Mouse (Mus musculus) intestine, embryonic 16.5 days (tissue): ENCODE results near the gene Syne4. TPM values are rescaled to one million over a fixed set of nuclear protein-coding genes. Genes with fewer than 3 reads are reported as not detected.

Source experiments
- ATAC-seq: fragments of 200-750 bp; cut with Nextera tagmentation; 2 replicates; pipeline ENCODE4 v1.8.0; 2017; ENCODE audit warnings: moderate TSS enrichment, moderate library complexity
- H3K27ac ChIP-seq: fragments of 300-500 bp; sonication (generic); 2 replicates; pipeline ENCODE4 v1.5.1; 2014; ENCODE audit warnings: mild to moderate bottlenecking, low read length
- H3K27me3 ChIP-seq: fragments of 300-500 bp; sonication (generic); replicated peaks from 2 replicates; pipeline ENCODE4 v1.6.1; 2014; ENCODE audit warnings: low read length, control low read depth, mixed read lengths; ENCODE audit not compliant: control insufficient read depth, insufficient read depth
- H3K36me3 ChIP-seq: fragments of 300-500 bp; sonication (generic); 2 replicates; pipeline ENCODE4 v1.6.1; 2014; ENCODE audit warnings: low read length, control low read depth; ENCODE audit not compliant: control insufficient read depth, insufficient read depth
- H3K4me1 ChIP-seq: fragments of 300-500 bp; sonication (generic); 2 replicates; pipeline ENCODE4 v1.6.1; 2014; ENCODE audit warnings: low read length, control low read depth, mixed read lengths; ENCODE audit not compliant: control insufficient read depth, insufficient read depth
- H3K4me2 ChIP-seq: fragments of 300-500 bp; sonication (generic); 2 replicates; pipeline ENCODE4 v1.6.1; 2014; ENCODE audit warnings: low read depth, low read length, control low read depth
- H3K4me3 ChIP-seq: fragments of 300-500 bp; sonication (generic); 2 replicates; pipeline ENCODE4 v1.5.1; 2014; ENCODE audit warnings: mild to moderate bottlenecking, low read length
- H3K9ac ChIP-seq: fragments of 300-500 bp; sonication (generic); 2 replicates; pipeline ENCODE4 v1.6.1; 2014; ENCODE audit warnings: low read depth, low read length
- H3K9me3 ChIP-seq: fragments of 300-500 bp; sonication (generic); 2 replicates; pipeline ENCODE4 v1.6.1; 2016; ENCODE audit warnings: low read length, control low read depth; ENCODE audit not compliant: control insufficient read depth
- WGBS: fragments of 180-500 bp; shearing (Covaris S2); extraction: QIAGEN DNeasy Blood & Tissue Kit; methylation state at CpG from one replicate; pipeline ENCODE4 v1.1.7; 2014; 5-methylcytosine and 5-hydroxymethylcytosine counted together
- polyA plus RNA-seq: library from polyadenylated mRNA; unstranded; fragments of >200 nt; fragmentation: Nextera tagmentation; extraction: Ambion mirVana; gene quantifications from 2 replicates; pipeline ENCODE4 v1.2.1, GENCODE M21; 2015

Gene Syne4
- polyA plus RNA-seq, 1 experiment from 2014 or later = 59.7 TPM

- H3K9me3 ChIP-seq = no peaks in the 10 kb centered on the region
- no peak for ATAC-seq
- peaks cover 8% of the 10 kb centered on the region for H3K4me1 ChIP-seq
- 77% methylated on average over 4 of the region's 4 CpGs for WGBS
- H3K27me3 ChIP-seq = 0 out of 2 replicates have a peak, but pooled peaks cover 4% of the 10 kb centered on the region
- H3K4me2 ChIP-seq = no peak overlapping the region
- no peak overlapping the region for H3K27ac ChIP-seq
- H3K9ac ChIP-seq = no peak overlapping the region
- no peaks in the 10 kb centered on the region for H3K36me3 ChIP-seq
- H3K4me3 ChIP-seq = no peak overlapping the region
Observed at GRCm38 (mm10) chr7:30354059-30354458, 39.5 kb downstream of the Syne4 start.

- Histone ChIP-seq H3K9ac (no peak overlapping the region), H3K27me3 (no peaks in the 10 kb centered on the region), H3K4me2 (peak overlapping the region; percentile 52), H3K36me3 (no peaks in the 10 kb centered on the region), H3K4me1 (peaks cover 33% of the 10 kb centered on the region), H3K27ac (peak overlapping the region; percentile 54; the same call in 1 of the 2 replicates), H3K9me3 (no peaks in the 10 kb centered on the region), H3K4me3 (peak overlapping the region; percentile 28)
- peak; percentile 67 for ATAC-seq
- WGBS = 50% methylated on average over 7 of the region's 7 CpGs
Observed at GRCm38 (mm10) chr7:30358378-30359186, 44.0 kb downstream of the Syne4 start.

GRCm38 (mm10) chr7:30359276-30359865 is 44.8 kb downstream of the Syne4 start:
- H3K27me3 ChIP-seq = no peaks in the 10 kb centered on the region
- peak overlapping the region; percentile 54; the same call in 1 of the 2 replicates for H3K27ac ChIP-seq
- no peaks in the 10 kb centered on the region for H3K36me3 ChIP-seq
- peaks cover 33% of the 10 kb centered on the region for H3K4me1 ChIP-seq
- H3K4me3 ChIP-seq = peak overlapping the region; percentile 28
- H3K4me2 ChIP-seq = peak overlapping the region; percentile 52
- WGBS = 66% methylated on average over 31 of the region's 31 CpGs
- peak; percentile 27 for ATAC-seq
- H3K9ac ChIP-seq = peak overlapping the region; percentile 40
- no peaks in the 10 kb centered on the region for H3K9me3 ChIP-seq

- 88% methylated on average over 17 of the region's 17 CpGs for WGBS
- Histone ChIP-seq H3K36me3 (no peaks in the 10 kb centered on the region), H3K4me2 (no peak overlapping the region), H3K9me3 (no peaks in the 10 kb centered on the region), H3K9ac (no peak overlapping the region), H3K4me3 (no peak overlapping the region), H3K27ac (no peak overlapping the region; the same call in 1 of the 2 replicates), H3K27me3 (no peaks in the 10 kb centered on the region), H3K4me1 (peaks cover 33% of the 10 kb centered on the region)
- no peak for ATAC-seq
Observed at GRCm38 (mm10) chr7:30360028-30360427, 45.4 kb downstream of the Syne4 start.

GRCm38 (mm10) chr7:30362652-30363343 is 48.2 kb downstream of the Syne4 start, which contains the start of gene Lrfn3:
Gene Lrfn3 (minus strand): TSS chr7:30362772.
- WGBS = 1% methylated on average over 43 of the region's 55 CpGs
- ATAC-seq = peak; percentile 54
- no peaks in the 10 kb centered on the region for H3K27me3 ChIP-seq
- H3K36me3 ChIP-seq = no peaks in the 10 kb centered on the region
- no peaks in the 10 kb centered on the region for H3K9me3 ChIP-seq
- H3K4me1 ChIP-seq = peaks cover 33% of the 10 kb centered on the region
- H3K9ac ChIP-seq = peak within 1 kb of the TSS; percentile 82
- H3K27ac ChIP-seq = no peak within 1 kb of the TSS; the same call in 1 of the 2 replicates
- peak within 1 kb of the TSS; percentile 89 for H3K4me2 ChIP-seq
- peak within 1 kb of the TSS; percentile 67 for H3K4me3 ChIP-seq

GRCm38 (mm10) chr7:30363344-30363738 is 48.7 kb downstream of the Syne4 start:
- 64% methylated on average over 6 of the region's 6 CpGs for WGBS
- no peak for ATAC-seq
- H3K9ac ChIP-seq = peak overlapping the region; percentile 82

GRCm38 (mm10) chr7:30367466-30367865 is 52.9 kb downstream of the Syne4 start:
- Histone ChIP-seq H3K27me3 (no peaks in the 10 kb centered on the region), H3K9ac (no peak overlapping the region), H3K4me1 (peaks cover 4% of the 10 kb centered on the region), H3K9me3 (no peaks in the 10 kb centered on the region), H3K4me2 (no peak overlapping the region), H3K36me3 (no peaks in the 10 kb centered on the region), H3K4me3 (no peak overlapping the region), H3K27ac (no peak overlapping the region)
- ATAC-seq = no peak
- 65% methylated on average over 2 of the region's 2 CpGs for WGBS

More at GRCm38 (mm10) chr7:30363344-30363738, 48.7 kb downstream of the Syne4 start:
- H3K36me3 ChIP-seq = no peaks in the 10 kb centered on the region
- peak overlapping the region; percentile 67 for H3K4me3 ChIP-seq
- H3K4me2 ChIP-seq = peak overlapping the region; percentile 89
- H3K27ac ChIP-seq = no peak overlapping the region
- no peaks in the 10 kb centered on the region for H3K27me3 ChIP-seq
- H3K4me1 ChIP-seq = peaks cover 28% of the 10 kb centered on the region
- H3K9me3 ChIP-seq = no peaks in the 10 kb centered on the region
